Mouse (Mus musculus): ENCODE data around the gene Rragc.

Gene Rragc

GRCm38 (mm10) chr4:123949649-123950048, 32.4 kb downstream of the Rragc start:
- CTCF ChIA-PET, result no interaction called here

GRCm38 (mm10) chr4:123952059-123952458, 34.8 kb downstream of the Rragc start:
- CTCF ChIA-PET, result interaction anchor here (1.0 kb wide), 1 partner anchor 29 kb away, joined by 3 read pairs; no protein-coding TSS in a partner anchor

DNA sequence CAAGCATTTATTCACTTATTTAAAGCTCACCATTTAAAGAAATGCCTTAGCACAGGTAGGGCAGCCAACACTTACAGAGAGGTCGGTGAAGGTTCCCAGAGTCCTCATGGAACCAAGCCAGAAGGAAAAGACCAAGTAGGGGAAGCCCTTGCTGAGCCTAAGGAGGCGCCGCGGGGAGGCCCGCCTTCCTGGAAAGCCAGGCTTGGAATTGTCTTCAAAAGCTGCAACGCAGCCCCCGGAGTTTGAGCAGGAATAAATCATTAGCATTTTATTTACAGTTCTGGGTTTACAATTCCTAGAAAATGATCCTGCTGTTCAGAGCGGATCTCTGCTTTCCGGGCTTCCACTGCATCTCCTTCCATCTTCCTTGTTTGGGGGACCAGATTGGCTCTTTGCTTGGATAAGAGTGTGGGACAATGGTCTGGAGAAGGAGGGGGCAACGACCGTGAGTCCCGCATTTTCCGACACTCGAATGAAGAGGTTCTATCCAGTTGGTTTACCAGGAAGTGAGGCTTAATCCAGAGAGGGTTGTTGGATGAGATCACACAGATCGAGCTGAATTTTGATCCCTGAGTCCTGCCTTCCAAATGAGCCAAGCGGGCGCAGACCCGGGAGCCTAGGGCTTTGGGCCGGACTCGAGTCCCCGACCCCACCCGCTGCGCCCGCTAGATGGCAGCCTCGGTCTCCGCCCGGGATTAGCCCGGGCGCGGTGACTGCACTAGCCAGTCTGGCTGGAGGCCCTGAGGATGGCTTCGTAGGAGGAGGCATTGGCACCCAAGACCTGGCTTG, 39.7 kb downstream of the Rragc start:
- CTCF ChIA-PET, result interaction anchor here (0.8 kb wide), 1 partner anchor 10 kb away, joined by 3 read pairs; no protein-coding TSS in a partner anchor

DNA sequence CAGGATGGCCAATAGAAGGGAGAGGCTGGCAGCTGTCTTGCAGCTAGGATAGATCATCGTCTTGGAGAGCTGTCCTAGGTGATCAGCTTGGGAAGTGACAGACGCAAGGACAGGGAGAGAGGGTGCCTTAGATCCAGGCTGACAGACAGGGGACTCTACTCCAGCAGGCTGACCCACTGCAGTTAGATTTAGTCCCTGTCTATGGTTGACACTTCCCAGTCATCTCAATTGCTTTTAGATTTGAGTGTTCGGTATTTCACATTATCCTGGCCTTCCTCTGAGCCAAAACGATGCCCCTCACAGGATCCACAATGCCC, 40.2 kb downstream of the Rragc start:
- CTCF ChIA-PET, result interaction anchor here (0.8 kb wide), 1 partner anchor 9 kb away, joined by 3 read pairs; no protein-coding TSS in a partner anchor

DNA sequence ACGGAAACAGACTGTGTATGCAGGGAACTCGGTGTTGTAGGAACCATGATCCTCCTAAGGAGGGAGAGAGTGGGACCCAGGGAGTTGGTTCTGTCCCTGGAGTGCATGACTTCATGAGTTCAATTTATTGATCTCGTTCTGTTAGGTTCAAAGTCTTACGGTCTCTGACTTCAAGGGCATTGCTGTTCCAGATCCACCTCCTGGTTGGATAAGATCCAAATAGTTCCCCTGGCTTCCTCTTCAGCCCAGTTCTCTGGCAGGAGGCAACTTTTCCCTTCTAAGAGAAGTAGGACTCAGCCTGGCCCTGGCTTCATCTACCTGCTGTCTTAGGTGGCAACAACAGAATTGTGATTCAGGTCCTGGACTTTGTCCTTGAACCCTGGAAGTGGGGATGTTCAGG, 40.6 kb downstream of the Rragc start:
- CTCF ChIA-PET, result no interaction called here

- CTCF ChIA-PET, result no interaction called here
These were observed 43.7 kb downstream of the Rragc start for GRCm38 (mm10) chr4:123960955-123961354.

DNA sequence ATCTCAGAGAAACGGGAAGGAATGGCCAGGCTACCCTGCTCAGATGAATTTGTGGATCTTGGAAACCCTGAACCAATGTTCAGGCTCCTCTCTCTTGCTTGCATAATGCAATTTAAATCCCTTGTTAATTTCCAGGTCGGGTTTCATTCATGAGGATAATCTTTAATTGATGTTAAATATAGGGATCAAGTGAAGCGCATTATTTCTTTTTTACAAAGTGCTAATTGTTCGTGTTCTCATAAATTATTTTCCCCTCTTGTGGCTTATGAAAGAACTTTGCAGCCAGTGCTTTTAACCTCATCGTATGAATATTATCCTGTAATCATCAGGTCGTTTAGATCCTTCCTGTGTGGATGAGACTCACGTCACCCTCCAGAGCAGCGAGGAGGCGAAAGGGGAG, 45.5 kb downstream of the Rragc start:
- CTCF ChIA-PET, result interaction anchor here (0.5 kb wide), 1 partner anchor 9 kb away, joined by 6 read pairs; no protein-coding TSS in a partner anchor

GRCm38 (mm10) chr4:123968663-123969321, 51.5 kb downstream of the Rragc start:
- CTCF ChIA-PET, result no interaction called here

GRCm38 (mm10) chr4:123969458-123969857, 52.2 kb downstream of the Rragc start:
- CTCF ChIA-PET, result no interaction called here

- CTCF ChIA-PET, result no interaction called here
These were observed 53.8 kb downstream of the Rragc start for GRCm38 (mm10) chr4:123971059-123971458.

DNA sequence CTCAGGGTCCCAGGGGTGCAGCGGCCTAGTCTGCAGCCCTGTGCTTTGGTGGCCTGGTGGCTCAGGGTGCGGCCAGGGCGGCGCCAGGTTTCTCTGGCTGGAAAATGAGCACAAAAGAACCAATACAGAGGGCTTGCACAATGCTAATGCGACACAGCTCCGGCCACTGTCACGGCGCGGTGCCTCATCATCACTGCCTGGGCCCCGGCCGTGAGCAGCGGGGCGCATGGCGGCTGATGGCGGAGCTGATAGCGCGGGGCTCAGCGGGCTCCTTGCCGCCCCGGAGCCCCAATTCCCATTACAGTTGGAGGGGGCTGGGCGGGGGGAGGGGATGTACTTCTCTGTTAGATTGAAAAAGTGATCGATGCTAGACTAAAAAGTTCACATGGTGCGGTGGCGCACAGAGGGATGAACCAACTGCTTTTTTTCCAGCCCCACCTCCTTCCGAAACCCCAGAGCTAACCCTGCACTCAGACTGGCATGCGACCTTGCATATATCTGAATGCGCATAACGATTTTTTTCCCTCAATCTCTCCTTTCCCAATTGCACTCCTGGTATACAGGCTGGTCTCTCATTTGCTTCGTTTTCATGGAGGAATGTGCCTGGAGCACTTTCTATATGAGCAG, 55.3 kb downstream of the Rragc start:
- CTCF ChIA-PET, result no interaction called here

GRCm38 (mm10) chr4:123982105-123982504, 64.9 kb downstream of the Rragc start:
- CTCF ChIA-PET, result no interaction called here

Measured in spleen, embryonic (tissue).